Mouse (Mus musculus) heart, embryonic 11.5 days (tissue): ENCODE results near the gene Ccn5. TPM values are rescaled to one million over a fixed set of nuclear protein-coding genes. Genes with fewer than 3 reads are reported as not detected.

Experiments used
- ATAC-seq: fragments of 200-750 bp; cut with Nextera tagmentation; replicated peaks from 2 replicates; pipeline ENCODE4 v1.8.0; 2017; ENCODE audit warnings: moderate library complexity; ENCODE audit not compliant: insufficient number of reproducible peaks, low FRiP score, low TSS enrichment
- H3K27ac ChIP-seq: fragments of 300-500 bp; sonication (generic); 2 replicates; pipeline ENCODE4 v1.5.1; 2014; ENCODE audit warnings: mild to moderate bottlenecking, low read depth, low read length
- H3K27me3 ChIP-seq: fragments of 300-500 bp; sonication (generic); 2 replicates; pipeline ENCODE4 v1.6.1; 2014; ENCODE audit warnings: mild to moderate bottlenecking, low read length, mixed read lengths; ENCODE audit not compliant: control insufficient read depth, insufficient read depth
- H3K36me3 ChIP-seq: fragments of 300-500 bp; sonication (generic); 2 replicates; pipeline ENCODE4 v1.6.1; 2014; ENCODE audit warnings: mild to moderate bottlenecking, low read length, moderate library complexity, mixed read lengths; ENCODE audit not compliant: control insufficient read depth, insufficient read depth
- H3K4me1 ChIP-seq: fragments of 300-500 bp; sonication (generic); 2 replicates; pipeline ENCODE4 v1.6.1; 2014; ENCODE audit warnings: low read length; ENCODE audit not compliant: control insufficient read depth, insufficient read depth
- H3K4me2 ChIP-seq: fragments of 300-500 bp; sonication (generic); 2 replicates; pipeline ENCODE4 v1.6.1; 2014; ENCODE audit warnings: mild to moderate bottlenecking, moderate library complexity
- H3K4me3 ChIP-seq: fragments of 300-500 bp; sonication (generic); 2 replicates; pipeline ENCODE4 v1.5.1; 2014; ENCODE audit warnings: low read depth, low read length
- H3K9ac ChIP-seq: fragments of 300-500 bp; sonication (generic); 2 replicates; pipeline ENCODE4 v1.6.1; 2014; ENCODE audit warnings: mild to moderate bottlenecking, low read depth, low read length, moderate library complexity
- H3K9me3 ChIP-seq: fragments of 300-500 bp; sonication (generic); replicated peaks from 2 replicates; pipeline ENCODE4 v1.6.1; 2016; ENCODE audit warnings: low read length; ENCODE audit not compliant: control insufficient read depth
- WGBS: fragments of 180-500 bp; shearing (Covaris S2); extraction: QIAGEN DNeasy Blood & Tissue Kit; methylation state at CpG from one replicate; pipeline ENCODE4 v1.1.7; 2014; ENCODE audit not compliant: insufficient replicate concordance; 5-methylcytosine and 5-hydroxymethylcytosine counted together
- polyA plus RNA-seq: library from polyadenylated mRNA; unstranded; fragments of >200 nt; fragmentation: Nextera tagmentation; extraction: Ambion mirVana; gene quantifications from 2 replicates; pipeline ENCODE4 v1.2.1, GENCODE M21; 2014

The Ccn5 gene
- polyA plus RNA-seq, 1 experiment from 2014 or later: 0.14 TPM

DNA sequence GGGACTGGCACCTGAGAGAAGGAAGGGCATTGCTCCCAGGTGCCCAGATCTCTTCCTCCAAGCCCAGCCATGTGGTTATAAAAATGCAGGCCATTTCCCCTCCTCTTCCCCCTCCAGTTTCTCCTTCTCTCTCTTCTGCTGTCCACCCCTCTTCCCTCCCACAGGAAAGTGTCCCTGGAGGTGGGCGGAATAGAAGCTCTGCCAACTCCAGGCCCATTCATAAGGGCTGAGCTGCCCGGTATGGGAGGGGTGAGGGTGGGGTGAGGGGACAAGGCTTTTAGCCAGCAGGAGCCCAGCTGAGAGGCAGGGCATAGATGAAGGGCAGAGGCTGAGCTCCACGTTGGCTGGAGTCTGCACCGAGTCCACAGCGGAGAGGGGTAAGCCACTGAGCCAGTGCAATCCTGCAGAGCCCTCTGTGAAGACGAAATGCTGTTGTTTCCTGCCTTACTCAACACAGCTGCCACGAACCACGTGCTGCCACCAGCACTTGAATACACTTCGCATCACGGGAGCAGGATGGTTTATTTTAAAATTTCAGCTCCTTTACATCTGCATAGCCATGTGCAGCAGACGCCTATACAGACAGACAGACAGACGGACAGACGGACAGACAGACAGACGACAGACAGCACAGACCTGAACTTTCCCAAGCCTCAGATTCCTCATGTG, 56.3 kb downstream of the Ccn5 start:
- Histone ChIP-seq H3K4me1 (peaks cover 8% of the 10 kb centered on the region; the same call in 1 of the 2 replicates), H3K36me3 (no peaks in the 10 kb centered on the region), H3K27me3 (peaks cover 5% of the 10 kb centered on the region), H3K4me2 (no peak overlapping the region), H3K9ac (no peak overlapping the region), H3K9me3 (no peaks in the 10 kb centered on the region), H3K4me3 (no peak overlapping the region), H3K27ac (no peak overlapping the region)
- WGBS: 75% methylated on average over 14 of the region's 14 CpGs
- no peak for ATAC-seq

DNA sequence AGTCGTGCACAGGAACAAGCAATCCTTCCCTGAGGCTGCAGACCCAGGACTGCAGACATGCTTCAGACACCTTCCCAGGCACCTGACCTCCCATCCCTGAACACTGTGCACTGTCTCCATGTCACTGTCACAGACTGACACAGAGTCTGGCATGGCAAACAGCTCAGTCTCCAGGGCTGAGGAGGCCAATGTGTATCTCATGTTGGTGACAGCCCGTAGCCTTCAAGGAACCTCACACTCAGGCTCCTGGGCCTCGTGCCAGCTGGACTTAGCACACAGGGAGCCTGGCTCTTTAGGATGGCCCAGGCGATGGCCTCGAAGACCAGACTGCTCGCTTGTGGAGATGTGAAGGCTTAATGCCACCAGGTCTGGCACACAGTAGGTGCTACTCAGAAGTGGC, 60.2 kb downstream of the Ccn5 start:
- peaks cover 5% of the 10 kb centered on the region for H3K27me3 ChIP-seq
- 82% methylated on average over 6 of the region's 6 CpGs for WGBS
- H3K4me1 ChIP-seq: peaks cover 4% of the 10 kb centered on the region; the same call in 1 of the 2 replicates
- H3K9me3 ChIP-seq: no peaks in the 10 kb centered on the region
- ATAC-seq: no peak
- no peak overlapping the region for H3K27ac ChIP-seq
- no peak overlapping the region for H3K9ac ChIP-seq
- no peak overlapping the region for H3K4me3 ChIP-seq
- no peak overlapping the region for H3K4me2 ChIP-seq
- H3K36me3 ChIP-seq: no peaks in the 10 kb centered on the region

Other genes starting within 250 kb of the Ccn5 start
- 28.2 TPM in 2 replicates for gene Ttpal, start 218.5 kb upstream of the Ccn5 start, polyA plus RNA-seq
- 77.5 and 79.0 TPM in 2 replicates for gene Serinc3, start 175.7 kb upstream of the Ccn5 start, polyA plus RNA-seq
- 249 and 252 TPM in 2 replicates for gene Pkig, start 162.5 kb upstream of the Ccn5 start, polyA plus RNA-seq
- 3.8 and 4.3 TPM in 2 replicates for gene Ada, start 70.6 kb upstream of the Ccn5 start, polyA plus RNA-seq
- not detected in 2 replicates for gene Kcnk15, start 32.8 kb downstream of the Ccn5 start, polyA plus RNA-seq
- gene Rims4, start 97.8 kb downstream of the Ccn5 start, polyA plus RNA-seq: 0.04 and 0.17 TPM in 2 replicates
- gene Ywhab, start 174.1 kb downstream of the Ccn5 start, polyA plus RNA-seq: 254 and 271 TPM in 2 replicates
- gene Pabpc1l, start 204.6 kb downstream of the Ccn5 start, polyA plus RNA-seq: 0.61 and 0.66 TPM in 2 replicates
- gene Stk4, start 249.5 kb downstream of the Ccn5 start, polyA plus RNA-seq: 20.8 and 21.4 TPM in 2 replicates